Mouse (Mus musculus) heart, postnatal 36 days (tissue): ENCODE results near the gene Brd2. TPM values are rescaled to one million over a fixed set of nuclear protein-coding genes. Genes with fewer than 3 reads are reported as not detected.
"Not testable (repeated sequence)": the region's sequence is repeated elsewhere in the genome, so short reads cannot be mapped to it uniquely, and the experiment has no call there.

Experiments
- DNase-seq, 2 experiments: peaks; one replicate each; pipeline ENCODE4 v3.0.0; 2021 to 2022
- intact Hi-C: fragments of 180-260 bp; cut with DNase I; formaldehyde crosslinking; loops from one replicate; pipeline ENCODE4 v1.15.1; 2025
- total RNA-seq, 2 experiments: library from RNA; stranded (reverse); gene quantifications; 2 replicates each; pipeline ENCODE4 v1.2.3; 2021

The Brd2 gene
- total RNA-seq: 10 to 100 TPM; 80.5 to 87.0 TPM

- peak; percentile 95 to 100 for DNase-seq
- intact Hi-C loops: no loop called here
Observed at GRCm38 (mm10) chr17:34122188-34122984, at the start of gene Brd2. Gene Brd2, minus strand, starts transcription at chr17:34122634.

GRCm38 (mm10) chr17:34170877-34171498, 48.6 kb upstream of the Brd2 start:
- intact Hi-C loops: loop anchor here (1.0 to 5.0 kb wide), 4 partner anchors 33 to 176 kb away; no protein-coding TSS in a partner anchor
- peak; percentile 83 to 88 for DNase-seq

- no peak for DNase-seq
- intact Hi-C loops: loop anchor here (1.0 to 5.0 kb wide), 4 partner anchors 34 to 177 kb away; no protein-coding TSS in a partner anchor
Observed at GRCm38 (mm10) chr17:34170487-34170876, 48.0 kb upstream of the Brd2 start.

GRCm38 (mm10) chr17:34169279-34169678, 46.8 kb upstream of the Brd2 start:
- intact Hi-C loops: loop anchor here (1.0 to 2.0 kb wide), 3 partner anchors 34 to 92 kb away; no protein-coding TSS in a partner anchor
- peak; percentile 32 to 37 for DNase-seq

GRCm38 (mm10) chr17:34165033-34165730, 42.7 kb upstream of the Brd2 start:
- intact Hi-C loops: no loop called here

GRCm38 (mm10) chr17:34164202-34164895, 41.9 kb upstream of the Brd2 start:
- intact Hi-C loops: no loop called here
- no peak for DNase-seq

More at GRCm38 (mm10) chr17:34165033-34165730, 42.7 kb upstream of the Brd2 start:
- no peak for DNase-seq

- intact Hi-C loops: no loop called here
- no peak for DNase-seq
Observed at GRCm38 (mm10) chr17:34155534-34155933, 33.1 kb upstream of the Brd2 start.

GRCm38 (mm10) chr17:34152923-34153322, 30.5 kb upstream of the Brd2 start, which contains the start of gene H2-DMb1:
Gene H2-DMb1, plus strand, starts transcription at chr17:34153072.
- intact Hi-C loops: no loop called here
- peak; percentile 35 to 42 for DNase-seq

GRCm38 (mm10) chr17:34144960-34145371, 22.5 kb upstream of the Brd2 start:
- intact Hi-C loops: loop anchor here (5.0 kb wide), 1 partner anchor 38 kb away; no protein-coding TSS in a partner anchor
- DNase-seq: no peak

- DNase-seq, intact Hi-C loops: not testable (repeated sequence)
Observed at GRCm38 (mm10) chr17:34144221-34144620, 21.8 kb upstream of the Brd2 start.

GRCm38 (mm10) chr17:34143461-34143860, 21.0 kb upstream of the Brd2 start:
- DNase-seq: no peak
- intact Hi-C loops: no loop called here

- intact Hi-C loops: no loop called here
- peak; percentile 63 to 64 for DNase-seq
Observed at GRCm38 (mm10) chr17:34143033-34143432, 20.6 kb upstream of the Brd2 start, which contains the start of gene H2-DMb2. Gene H2-DMb2, plus strand, starts transcription at chr17:34143307.

- DNase-seq: no peak
- intact Hi-C loops: no loop called here
Observed at GRCm38 (mm10) chr17:34142456-34143010, 20.1 kb upstream of the Brd2 start.

- intact Hi-C loops: no loop called here
- no peak for DNase-seq
Observed at GRCm38 (mm10) chr17:34141448-34141847, 19.0 kb upstream of the Brd2 start.

- DNase-seq: no peak
- intact Hi-C loops: no loop called here
Observed at GRCm38 (mm10) chr17:34140240-34140639, 17.8 kb upstream of the Brd2 start.

GRCm38 (mm10) chr17:34139416-34139815, 17.0 kb upstream of the Brd2 start:
- intact Hi-C loops: no loop called here

GRCm38 (mm10) chr17:34138655-34139054, 16.2 kb upstream of the Brd2 start:
- DNase-seq: no peak
- intact Hi-C loops: no loop called here

More at GRCm38 (mm10) chr17:34139416-34139815, 17.0 kb upstream of the Brd2 start:
- no peak for DNase-seq

GRCm38 (mm10) chr17:34137601-34138000, 15.2 kb upstream of the Brd2 start:
- DNase-seq: no peak
- intact Hi-C loops: no loop called here

- DNase-seq: peak; percentile 99
- intact Hi-C loops: loop anchor here (1.0 to 2.0 kb wide), 3 partner anchors 33 to 59 kb away; no protein-coding TSS in a partner anchor
Observed at GRCm38 (mm10) chr17:34135297-34136224, 13.1 kb upstream of the Brd2 start.
